Mouse (Mus musculus) CH12.LX (cell line): ENCODE measurements around the gene Sart3. TPM values are rescaled to one million over a fixed set of nuclear protein-coding genes. Genes with fewer than 3 reads are reported as not detected.
A peak's percentile ranks its signal among the peaks of the same experiment; 100 is the strongest.

Experiments used
- DNase-seq: peaks from one replicate; pipeline ENCODE4 v3.0.0-alpha.2; 2013; ENCODE audit errors: extremely low read depth
- H3K27ac ChIP-seq: 2 replicates; pipeline ENCODE4 v1.5.1; 2012; ENCODE audit warnings: low read depth, mild to moderate bottlenecking, control low read depth, moderate library complexity; ENCODE audit not compliant: insufficient read depth
- H3K27me3 ChIP-seq: replicated peaks from 2 replicates; pipeline ENCODE3; 2012; ENCODE audit warnings: inconsistent platforms
- H3K36me3 ChIP-seq, 2 experiments: replicated peaks in 1 of 2; 2 replicates each; pipeline versions ENCODE3 to v1.6.1; 2012; ENCODE audit warnings: inconsistent platforms in 1 of 2, low read length in 1 of 2, mild to moderate bottlenecking in 1 of 2, mixed read lengths in 1 of 2, moderate library complexity in 1 of 2; ENCODE audit not compliant: control insufficient read depth in 1 of 2, insufficient read depth in 1 of 2
- H3K4me1 ChIP-seq, 2 experiments: 2 replicates each; pipeline ENCODE4 v1.6.1; 2012; ENCODE audit warnings: inconsistent platforms in 1 of 2, moderate library complexity in 1 of 2; ENCODE audit not compliant: insufficient read depth in 2 of 2, control insufficient read depth in 1 of 2
- H3K4me2 ChIP-seq: 2 replicates; pipeline ENCODE4 v1.6.1; 2012; ENCODE audit warnings: low read depth, mild to moderate bottlenecking, control low read depth; ENCODE audit not compliant: poor library complexity, insufficient read depth, severe bottlenecking
- H3K4me3 ChIP-seq, 3 experiments: fragments of 150-350 bp in 1 of 3; sonication (generic) in 1 of 3; replicated peaks in 1 of 3; 2 replicates each; pipeline versions ENCODE3 to v1.5.1; 2011 to 2012; ENCODE audit warnings: low read depth in 2 of 3, low read length in 2 of 3, mild to moderate bottlenecking in 2 of 3, moderate library complexity in 2 of 3, control low read depth in 1 of 3, improper control_type of control experiment in 1 of 3, inconsistent platforms in 1 of 3, mixed read lengths in 1 of 3; ENCODE audit not compliant: poor library complexity in 1 of 3
- H3K79me2 ChIP-seq: replicated peaks from 2 replicates; pipeline ENCODE4 v1.6.1; 2012; ENCODE audit warnings: mild to moderate bottlenecking, moderate library complexity; ENCODE audit not compliant: control insufficient read depth, poor library complexity, insufficient read depth, severe bottlenecking; ENCODE audit errors: extremely low read depth
- H3K9ac ChIP-seq: 2 replicates; pipeline ENCODE4 v1.6.1; 2012; ENCODE audit warnings: low read depth, mild to moderate bottlenecking, control low read depth, moderate library complexity; ENCODE audit not compliant: insufficient read depth
- H3K9me3 ChIP-seq: replicated peaks from 2 replicates; pipeline ENCODE3; 2012; ENCODE audit warnings: low read length, inconsistent platforms, mixed read lengths
- BHLHE40 ChIP-seq: IDR thresholded peaks from 2 replicates; pipeline ENCODE4 v1.6.1; 2011; ENCODE audit warnings: mild to moderate bottlenecking, low read depth, low read length, improper control_type of control experiment
- CTCF ChIP-seq, 2 experiments: IDR thresholded peaks in 1 of 2; conservative IDR thresholded peaks in 1 of 2; 2 replicates each; pipeline ENCODE4 v1.5.1; 2011 to 2012; ENCODE audit warnings: low read depth in 2 of 2, low read length in 2 of 2, improper control_type of control experiment in 1 of 2, inconsistent platforms in 1 of 2, mild to moderate bottlenecking in 1 of 2, moderate library complexity in 1 of 2
- ELF1 ChIP-seq: IDR thresholded peaks from 2 replicates; pipeline ENCODE4 v1.6.1; 2014; ENCODE audit warnings: low read depth, mild to moderate bottlenecking, inconsistent platforms, low read length, improper control_type of control experiment
- ETS1 ChIP-seq: conservative IDR thresholded peaks from 2 replicates; pipeline ENCODE4 v1.6.1; 2012; ENCODE audit warnings: low read depth, mild to moderate bottlenecking, inconsistent platforms, low read length, improper control_type of control experiment, moderate library complexity
- GABPA ChIP-seq: IDR thresholded peaks from 2 replicates; pipeline ENCODE4 v1.6.1; 2012; ENCODE audit warnings: low read depth, low read length, improper control_type of control experiment, inconsistent platforms; ENCODE audit not compliant: insufficient replicate concordance
- HCFC1 ChIP-seq: IDR thresholded peaks from 2 replicates; pipeline ENCODE4 v1.6.1; 2012; ENCODE audit warnings: low read depth, mild to moderate bottlenecking, inconsistent platforms, low read length, improper control_type of control experiment
- IRF4 ChIP-seq: IDR thresholded peaks from 2 replicates; pipeline ENCODE4 v1.6.1; 2014; ENCODE audit warnings: low read depth, mild to moderate bottlenecking, inconsistent platforms, low read length, improper control_type of control experiment
- JUN ChIP-seq: IDR thresholded peaks from 2 replicates; pipeline ENCODE4 v1.6.1; 2011; ENCODE audit warnings: low read depth, mild to moderate bottlenecking, low read length, improper control_type of control experiment, moderate library complexity; ENCODE audit not compliant: insufficient read depth
- JUND ChIP-seq: conservative IDR thresholded peaks from 2 replicates; pipeline ENCODE4 v1.6.1; 2011; ENCODE audit warnings: low read depth, low read length, improper control_type of control experiment
- MAX ChIP-seq: IDR thresholded peaks from 2 replicates; pipeline ENCODE4 v1.6.1; 2011; ENCODE audit warnings: low read length, improper control_type of control experiment
- MXI1 ChIP-seq: IDR thresholded peaks from 2 replicates; pipeline ENCODE4 v1.6.1; 2011; ENCODE audit warnings: mild to moderate bottlenecking, low read depth, low read length, improper control_type of control experiment
- POLR2AphosphoS2 ChIP-seq: IDR thresholded peaks from 2 replicates; pipeline ENCODE4 v1.6.1; 2011; ENCODE audit warnings: low read depth, low read length, improper control_type of control experiment
- RAD21 ChIP-seq: IDR thresholded peaks from 2 replicates; pipeline ENCODE4 v1.6.1; 2011; ENCODE audit warnings: low read depth, mild to moderate bottlenecking, low read length, improper control_type of control experiment, moderate library complexity
- RCOR1 ChIP-seq: conservative IDR thresholded peaks from 2 replicates; pipeline ENCODE4 v1.6.1; 2012; ENCODE audit warnings: low read depth, mild to moderate bottlenecking, inconsistent platforms, low read length, improper control_type of control experiment
- SMC3 ChIP-seq: IDR thresholded peaks from 2 replicates; pipeline ENCODE4 v1.6.1; 2011; ENCODE audit warnings: low read depth, low read length, improper control_type of control experiment
- TCF12 ChIP-seq: IDR thresholded peaks from 2 replicates; pipeline ENCODE4 v1.6.1; 2014; ENCODE audit warnings: low read depth, mild to moderate bottlenecking, inconsistent platforms, low read length, improper control_type of control experiment
- USF1 ChIP-seq: IDR thresholded peaks from 2 replicates; pipeline ENCODE4 v1.6.1; 2014; ENCODE audit warnings: low read depth, mild to moderate bottlenecking, inconsistent platforms, low read length, improper control_type of control experiment
- ZC3H11A ChIP-seq: IDR thresholded peaks from 2 replicates; pipeline ENCODE4 v1.6.1; 2012; ENCODE audit warnings: low read depth, mild to moderate bottlenecking, inconsistent platforms, low read length, improper control_type of control experiment
- ZKSCAN1 ChIP-seq: IDR thresholded peaks from 2 replicates; pipeline ENCODE4 v1.6.1; 2012; ENCODE audit warnings: low read depth, inconsistent platforms, low read length, improper control_type of control experiment, borderline replicate concordance
- dilution Hi-C: fragments of 300-500 bp; cut with MboI; formaldehyde crosslinking; loops from 2 replicates; pipeline ENCODE4 v1.14.3; 2020; ENCODE audit warnings: low sequenced_read_pairs; ENCODE audit not compliant: extremely low pct_unique_long_range_greater_than_20kb, extremely low pct_ligation_motif_present
- in situ Hi-C: fragments of 300-500 bp; cut with MboI; formaldehyde crosslinking; loops from 3 replicates; pipeline ENCODE4 v1.14.3; 2019; ENCODE audit warnings: low sequenced_read_pairs, low pct_ligation_motif_present, low pct_unique_long_range_greater_than_20kb, mixed read lengths
- polyA plus RNA-seq: library from polyadenylated mRNA; unstranded; fragments of >175 nt; gene quantifications from 2 replicates; pipeline ENCODE4 v1.2.1, GENCODE M21; 2012; ENCODE audit warnings: low read depth; ENCODE audit not compliant: insufficient read length
- total RNA-seq, 2 experiments: library from RNA; depleted of rRNA; stranded (reverse); fragments of 300-350 nt in 1 of 2; fragments of >200 nt in 1 of 2; gene quantifications; 2 replicates each; pipeline ENCODE4 v1.2.3; 2012 to 2014

The Sart3 gene
- total and polyA plus RNA-seq, 3 experiments: 28.8 to 104 (median 67.0) TPM

DNA sequence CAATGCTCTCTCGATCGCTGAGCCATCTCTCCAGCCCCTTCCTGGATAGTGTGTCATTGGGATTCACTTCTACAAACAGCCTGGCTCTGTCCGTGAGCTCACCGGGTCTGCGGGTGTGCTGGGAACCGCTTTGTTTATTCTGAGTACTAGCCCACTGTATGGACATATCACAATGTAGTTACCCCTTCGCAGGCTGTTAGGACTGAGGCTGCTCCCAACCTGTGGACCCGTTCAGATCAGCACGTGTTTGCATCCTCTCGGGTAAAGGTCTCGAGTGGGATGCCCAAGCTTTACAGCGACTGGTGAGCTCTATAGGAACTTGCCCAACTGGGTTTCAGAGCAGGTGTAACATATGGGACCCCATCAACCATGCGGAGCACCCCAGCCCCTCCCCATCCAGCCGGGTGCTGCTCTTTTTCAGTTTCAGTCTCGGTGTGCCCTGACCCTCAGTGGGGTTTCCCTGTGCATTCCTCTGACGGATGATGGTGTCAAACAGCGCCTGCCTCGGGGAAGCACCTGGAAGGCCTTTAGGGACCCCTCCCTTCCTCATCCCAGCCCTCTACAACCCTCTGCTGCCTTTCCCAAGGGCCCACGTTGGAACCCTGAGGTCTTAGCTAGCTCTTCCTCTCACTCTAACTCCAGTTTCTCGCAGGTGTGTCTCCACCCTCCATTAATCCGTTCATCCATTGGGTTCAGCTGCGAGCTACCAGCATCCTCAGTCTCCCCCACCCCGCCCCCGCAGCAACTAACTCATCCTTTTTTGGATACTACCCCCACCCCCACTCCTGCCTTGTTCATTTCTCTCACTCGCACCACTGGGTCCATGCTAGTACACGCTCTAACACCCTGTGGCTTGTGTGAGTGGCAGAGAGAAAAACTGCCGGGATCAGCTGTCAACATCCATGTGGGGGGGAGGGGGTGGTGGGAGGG is 42.1 kb upstream of the Sart3 start (continued):
- TF ChIP-seq JUND: 0 out of 2 replicates have a peak, but pooled peaks have one; percentile 23

DNA sequence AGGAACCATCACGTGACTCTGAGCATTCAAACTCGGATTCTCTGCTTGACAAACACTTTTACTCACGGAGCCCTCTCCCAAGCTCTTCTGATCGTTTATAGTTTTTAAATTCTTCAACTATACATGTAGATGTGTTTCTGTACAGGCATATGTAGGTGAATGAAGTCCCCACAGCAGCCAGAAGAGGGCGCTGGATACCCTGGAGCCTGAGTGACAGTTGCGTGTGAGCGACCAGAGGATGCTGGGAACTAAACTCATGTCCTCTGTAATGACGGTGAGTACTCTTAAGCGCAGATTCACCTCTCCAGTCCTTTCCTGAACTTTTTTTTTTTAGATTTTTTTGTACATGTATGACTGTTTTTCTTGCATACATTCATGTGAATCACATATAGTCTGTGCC is 41.3 kb upstream of the Sart3 start:
- H3K9ac ChIP-seq: no peak overlapping the region
- DNase-seq: no peak
- H3K4me3 ChIP-seq: no peak overlapping the region
- H3K4me1 ChIP-seq: peaks cover 9 to 36% of the 10 kb centered on the region in 2 experiments; a peak in 3 of 4 replicates
- H3K9me3 ChIP-seq: peaks cover 12% of the 10 kb centered on the region
- H3K27me3 ChIP-seq: no peaks in the 10 kb centered on the region
- no peak for TF ChIP-seq MAX
- TF ChIP-seq CTCF (conservative IDR thresholded peaks at IDR 0.05 in 1 of 2, IDR thresholded peaks at IDR 0.05 in 1 of 2; ENCODE audit: low read depth in 2 of 2, low read length in 2 of 2): peak; percentile 46 to 64
- peak; percentile 55 for TF ChIP-seq SMC3
- peak; percentile 40 for TF ChIP-seq RAD21
- dilution Hi-C loops (no loop called here), in situ Hi-C loops (loop anchor here (5.0 to 10.0 kb wide), 2 partner anchors 36 to 449 kb away; no protein-coding TSS in a partner anchor)
- peaks cover 0 to 7% of the 10 kb centered on the region in 2 experiments for H3K36me3 ChIP-seq
- no peak overlapping the region for H3K4me2 ChIP-seq
- H3K27ac ChIP-seq: no peak overlapping the region
- no peaks in the 10 kb centered on the region for H3K79me2 ChIP-seq

DNA sequence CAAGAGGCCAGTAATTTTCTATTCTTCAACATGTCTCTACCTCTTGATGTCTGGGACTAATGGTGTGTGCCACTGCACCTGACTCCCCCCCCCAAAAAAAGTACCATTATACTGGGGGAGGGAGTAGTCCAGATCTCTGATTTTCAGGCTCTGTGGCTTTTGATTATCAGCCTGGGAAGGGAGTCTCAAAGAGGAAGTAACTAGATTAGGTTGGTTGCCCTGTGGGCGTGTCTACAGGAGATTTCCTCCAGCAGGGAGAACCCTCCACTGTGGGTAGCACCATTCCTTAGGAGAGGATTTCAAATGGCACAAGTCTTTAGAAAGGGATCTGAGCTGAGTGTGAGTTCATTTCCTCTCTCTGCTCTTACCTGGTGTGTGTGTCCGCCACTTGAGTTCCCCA is 40.3 kb upstream of the Sart3 start:
- no peak for DNase-seq
- Histone ChIP-seq H3K36me3 (no peaks in the 10 kb centered on the region), H3K4me1 (peaks cover 11 to 42% of the 10 kb centered on the region in 2 experiments; a peak in 3 of 4 replicates), H3K4me2 (no peak overlapping the region), H3K79me2 (no peaks in the 10 kb centered on the region), H3K9me3 (peaks cover 12% of the 10 kb centered on the region)
- in situ Hi-C loops: loop anchor here (5.0 to 10.0 kb wide), 2 partner anchors 35 to 448 kb away; no protein-coding TSS in a partner anchor
- TF ChIP-seq USF1 (no peak), ZKSCAN1 (no peak), RCOR1 (no peak), TCF12 (no peak), HCFC1 (no peak), ZC3H11A (no peak), BHLHE40 (no peak), ETS1 (no peak), GABPA (no peak), POLR2AphosphoS2 (no peak), IRF4 (no peak), JUN (no peak), ELF1 (no peak), MXI1 (no peak)
- TF ChIP-seq, all 38 proteins: peak for 0
- Histone ChIP-seq H3K27me3 (no peaks in the 10 kb centered on the region), H3K4me3 (no peak overlapping the region), H3K27ac (0 out of 2 replicates have a peak overlapping the region, but pooled peaks have one; percentile 10), H3K9ac (no peak overlapping the region)
- dilution Hi-C loops: no loop called here
